Mouse (Mus musculus) heart, postnatal 0 days (tissue): ENCODE results near the gene Ptprm.

Experiments used
- CTCF ChIP-seq: IDR thresholded peaks from 2 replicates; pipeline ENCODE4 v1.5.1; 2016; ENCODE audit warnings: antibody characterized with exemption, control low read depth, low read depth
- EP300 ChIP-seq: IDR thresholded peaks from 2 replicates; pipeline ENCODE4 v1.6.1; 2016; ENCODE audit warnings: antibody characterized with exemption, low read depth

- no peak for TF ChIP-seq CTCF
- TF ChIP-seq EP300: no peak
These were observed 597.2 kb downstream of the Ptprm start for GRCm38 (mm10) chr17:66757025-66757511.
